Mouse (Mus musculus) liver, embryonic 14.5 days (tissue): Measurements from ENCODE around the gene Copz2. TPM values are rescaled to one million over a fixed set of nuclear protein-coding genes. Genes with fewer than 3 reads are reported as not detected.

Experiments
- ATAC-seq: fragments of 200-750 bp; cut with Nextera tagmentation; 2 replicates; pipeline ENCODE4 v1.8.0; 2017; ENCODE audit warnings: moderate number of reproducible peaks, mild to moderate bottlenecking, moderate library complexity; ENCODE audit not compliant: insufficient read depth
- DNase-seq, 3 experiments: peaks; one replicate each; pipeline ENCODE4 v3.0.0-alpha.2; 2012 to 2013; ENCODE audit warnings: low read depth in 3 of 3, low spot score in 3 of 3
- H3K27ac ChIP-seq: fragments of 300-500 bp; sonication (generic); 2 replicates; pipeline ENCODE4 v1.5.1; 2014; ENCODE audit warnings: moderate library complexity, mild to moderate bottlenecking, control low read depth, inconsistent platforms
- H3K27me3 ChIP-seq: fragments of 300-500 bp; sonication (generic); 2 replicates; pipeline ENCODE4 v1.6.1; 2014; ENCODE audit warnings: mild to moderate bottlenecking, low read length, moderate library complexity; ENCODE audit not compliant: control insufficient read depth, insufficient read depth
- H3K36me3 ChIP-seq: fragments of 300-500 bp; sonication (generic); replicated peaks from 2 replicates; pipeline ENCODE4 v1.6.1; 2014; ENCODE audit warnings: low read depth; ENCODE audit not compliant: control insufficient read depth, insufficient read depth
- H3K4me1 ChIP-seq, 2 experiments: fragments of 200-500 bp in 1 of 2; fragments of 300-500 bp in 1 of 2; sonication (generic) in 1 of 2; replicated peaks; 2 replicates each; pipeline ENCODE4 v1.6.1; 2012 to 2014; ENCODE audit warnings: antibody characterized with exemption in 1 of 2, inconsistent platforms in 1 of 2, low read length in 1 of 2; ENCODE audit not compliant: control insufficient read depth in 2 of 2, insufficient read depth in 2 of 2
- H3K4me2 ChIP-seq: fragments of 300-500 bp; sonication (generic); 2 replicates; pipeline ENCODE4 v1.6.1; 2014; ENCODE audit warnings: low read depth, mild to moderate bottlenecking, control low read depth, moderate library complexity
- H3K4me3 ChIP-seq, 2 experiments: fragments of 200-500 bp in 1 of 2; fragments of 300-500 bp in 1 of 2; sonication (generic) in 1 of 2; 2 replicates each; pipeline ENCODE4 v1.5.1; 2012 to 2014; ENCODE audit warnings: low read depth in 2 of 2, low read length in 2 of 2, mild to moderate bottlenecking in 2 of 2, control low read depth in 1 of 2, inconsistent platforms in 1 of 2, moderate library complexity in 1 of 2; ENCODE audit not compliant: insufficient read depth in 1 of 2
- H3K9ac ChIP-seq: fragments of 300-500 bp; sonication (generic); replicated peaks from 2 replicates; pipeline ENCODE4 v1.6.1; 2014; ENCODE audit warnings: mild to moderate bottlenecking, control low read depth, moderate library complexity
- H3K9me3 ChIP-seq: fragments of 300-500 bp; sonication (generic); 2 replicates; pipeline ENCODE4 v1.6.1; 2016; ENCODE audit warnings: low read length, mixed read lengths; ENCODE audit not compliant: control insufficient read depth
- CTCF ChIP-seq: IDR thresholded peaks from 2 replicates; pipeline ENCODE4 v1.5.1; 2016; ENCODE audit warnings: antibody characterized with exemption, low read depth, control low read depth
- EP300 ChIP-seq: IDR thresholded peaks from 2 replicates; pipeline ENCODE4 v1.6.1; 2016; ENCODE audit warnings: antibody characterized with exemption, low read depth
- WGBS: fragments of 180-500 bp; shearing (Covaris S2); extraction: QIAGEN DNeasy Blood & Tissue Kit; methylation state at CpG from one replicate; pipeline ENCODE4 v1.1.7; 2014; ENCODE audit not compliant: insufficient replicate concordance; 5-methylcytosine and 5-hydroxymethylcytosine counted together
- polyA plus RNA-seq, 2 experiments: library from polyadenylated mRNA; depleted of rRNA in 1 of 2; stranded (reverse) in 1 of 2; unstranded in 1 of 2; fragments of >200 nt; fragmentation: Nextera tagmentation in 1 of 2; extraction: Ambion mirVana in 1 of 2; gene quantifications; 2 replicates each; pipeline versions ENCODE4 v1.2.1 to v1.2.3; 2012 to 2014

Gene Copz2
- polyA plus RNA-seq, 2 experiments, result 8.7 to 18.8 TPM

DNA sequence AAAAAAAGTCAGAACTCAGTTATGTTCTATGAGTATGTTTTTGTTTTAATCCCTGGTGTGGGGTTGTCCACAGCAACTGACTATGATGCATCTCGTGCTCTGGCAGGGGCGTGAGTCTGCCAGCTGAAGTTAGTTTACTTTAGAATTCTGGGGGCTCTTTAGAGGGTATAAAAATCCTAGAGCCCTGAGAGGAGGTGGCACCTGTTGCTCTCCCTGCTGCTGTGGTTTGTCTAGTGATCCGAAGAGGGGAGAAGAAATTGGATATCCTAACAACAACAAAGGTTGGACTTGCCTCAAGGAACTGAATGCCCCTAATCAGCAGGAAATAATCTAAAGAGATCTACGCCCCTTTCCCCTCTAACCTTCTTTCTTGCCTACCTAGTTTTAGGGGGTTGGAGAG is 11.3 kb upstream of the Copz2 start:
- no peak for ATAC-seq
- no peaks in the 10 kb centered on the region for H3K4me1 ChIP-seq
- no peak for TF ChIP-seq CTCF
- no peak for TF ChIP-seq EP300
- H3K9me3 ChIP-seq, result no peaks in the 10 kb centered on the region
- no peak overlapping the region for H3K4me2 ChIP-seq
- no peak overlapping the region for H3K4me3 ChIP-seq
- DNase-seq, result no peak
- H3K36me3 ChIP-seq, result no peaks in the 10 kb centered on the region
- no peaks in the 10 kb centered on the region for H3K27me3 ChIP-seq
- 50% methylated on average over 4 of the region's 4 CpGs for WGBS
- H3K9ac ChIP-seq, result no peak overlapping the region
- H3K27ac ChIP-seq, result no peak overlapping the region

DNA sequence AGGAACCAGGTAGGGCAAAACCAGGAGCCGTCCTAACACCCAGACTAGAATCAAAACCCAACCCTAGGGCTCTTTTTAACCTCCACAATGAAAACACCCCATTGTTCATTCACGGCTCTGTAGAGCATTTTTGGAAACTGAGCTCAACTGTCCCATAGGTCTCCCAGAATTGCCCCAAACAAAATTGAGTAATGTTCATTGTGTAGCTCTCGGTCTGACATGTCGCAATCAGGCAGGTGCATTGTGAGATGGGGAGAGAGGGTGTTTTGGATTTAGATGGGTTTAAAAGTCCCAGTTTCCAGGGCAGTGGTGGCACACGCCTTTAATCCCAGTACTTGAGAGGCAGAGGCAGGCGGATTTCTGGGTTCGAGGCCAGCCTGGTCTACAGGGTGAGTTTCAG is 10.2 kb upstream of the Copz2 start:
- WGBS, result 54% methylated on average over 7 of the region's 7 CpGs
- Histone ChIP-seq H3K4me3 (no peak overlapping the region), H3K4me2 (no peak overlapping the region), H3K9me3 (no peaks in the 10 kb centered on the region), H3K36me3 (no peaks in the 10 kb centered on the region), H3K4me1 (no peaks in the 10 kb centered on the region), H3K27ac (no peak overlapping the region), H3K27me3 (no peaks in the 10 kb centered on the region), H3K9ac (no peak overlapping the region)
- TF ChIP-seq EP300, result no peak
- ATAC-seq (no peak), DNase-seq (no peak)

DNA sequence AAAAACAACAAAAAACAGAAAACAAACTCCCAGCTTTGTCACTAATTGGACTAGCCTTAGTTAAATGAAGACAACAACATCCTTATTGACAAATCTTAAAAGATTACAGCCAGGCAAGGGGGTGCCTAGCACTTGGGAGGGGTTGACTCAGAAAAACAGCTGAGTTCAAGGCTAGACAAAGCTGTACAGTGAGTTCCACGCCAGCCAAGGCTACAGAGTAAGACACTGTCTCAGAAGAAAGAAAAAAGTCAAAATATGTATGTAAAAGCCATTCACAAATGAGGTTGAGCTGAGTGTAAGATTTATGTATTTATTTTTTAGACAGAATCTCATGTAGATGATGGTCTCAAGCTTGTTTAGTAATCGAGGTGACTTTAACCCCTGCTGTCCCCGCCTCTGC is 9.8 kb upstream of the Copz2 start:
- ATAC-seq (no peak), DNase-seq (no peak)
- H3K4me2 ChIP-seq, result no peak overlapping the region
- H3K4me3 ChIP-seq, result no peak overlapping the region
- no peaks in the 10 kb centered on the region for H3K4me1 ChIP-seq
- H3K9ac ChIP-seq, result no peak overlapping the region
- no peak overlapping the region for H3K27ac ChIP-seq
- WGBS, result 54% methylated on average over 3 of the region's 3 CpGs
- H3K27me3 ChIP-seq, result no peaks in the 10 kb centered on the region
- H3K9me3 ChIP-seq, result no peaks in the 10 kb centered on the region
- H3K36me3 ChIP-seq, result no peaks in the 10 kb centered on the region
- no peak for TF ChIP-seq EP300
- TF ChIP-seq CTCF, result no peak

DNA sequence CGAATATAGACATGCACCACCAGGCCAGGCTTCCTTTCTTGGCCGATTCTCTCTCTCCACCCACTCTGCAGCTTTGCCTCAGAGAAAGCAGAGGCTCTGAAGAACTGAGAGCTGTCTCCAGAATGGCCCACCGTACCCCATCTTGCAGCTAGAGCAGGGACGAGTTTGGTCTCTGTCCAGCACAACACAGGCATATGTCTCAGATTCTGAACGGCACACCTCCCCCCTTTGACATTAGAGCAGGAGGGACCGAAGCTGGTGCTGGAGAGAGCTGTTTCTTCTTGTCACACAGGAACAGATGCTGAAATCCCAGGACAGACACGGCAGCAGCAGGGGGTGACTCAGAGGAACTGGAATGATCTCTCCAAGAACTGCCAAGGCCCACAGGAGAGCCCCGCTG is 9.4 kb upstream of the Copz2 start:
- no peak for ATAC-seq
- H3K9ac ChIP-seq, result no peak overlapping the region
- 52% methylated on average over 8 of the region's 8 CpGs for WGBS

DNA sequence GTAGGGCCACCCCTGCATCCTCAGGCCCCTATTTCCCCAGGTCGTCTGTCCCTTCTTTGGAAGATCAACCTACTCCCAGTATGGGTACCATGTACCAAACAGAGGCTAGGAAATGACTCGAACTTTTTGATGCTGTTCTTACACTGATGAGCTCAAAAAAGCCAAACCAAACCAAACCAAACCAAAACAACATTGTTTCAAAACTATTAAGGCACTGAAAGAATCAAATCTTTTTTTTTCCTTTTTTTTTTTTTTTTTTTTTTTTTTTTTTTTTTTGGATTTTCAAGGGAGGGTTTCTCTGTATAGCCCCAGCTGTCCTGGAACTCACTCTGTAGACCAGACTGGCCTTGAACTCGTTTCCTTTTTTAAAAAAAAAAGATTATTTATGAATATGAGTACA is 6.0 kb upstream of the Copz2 start:
- no peaks in the 10 kb centered on the region for H3K36me3 ChIP-seq
- no peak for ATAC-seq
- no peak for DNase-seq
- H3K4me3 ChIP-seq, result no peak overlapping the region
- H3K9ac ChIP-seq, result no peak overlapping the region
- no peaks in the 10 kb centered on the region for H3K27me3 ChIP-seq
- 38% methylated on average over 3 of the region's 3 CpGs for WGBS
- TF ChIP-seq EP300, result no peak
- TF ChIP-seq CTCF, result no peak
- no peaks in the 10 kb centered on the region for H3K4me1 ChIP-seq
- no peak overlapping the region for H3K27ac ChIP-seq
- H3K4me2 ChIP-seq, result no peak overlapping the region
- no peaks in the 10 kb centered on the region for H3K9me3 ChIP-seq

More for the DNA sequence above, 9.4 kb upstream of the Copz2 start:
- H3K27me3 ChIP-seq, result no peaks in the 10 kb centered on the region
- H3K9me3 ChIP-seq, result no peaks in the 10 kb centered on the region
- H3K4me2 ChIP-seq, result no peak overlapping the region
- DNase-seq, result no peak
- TF ChIP-seq EP300, result no peak
- H3K36me3 ChIP-seq, result no peaks in the 10 kb centered on the region
- no peak overlapping the region for H3K27ac ChIP-seq
- H3K4me3 ChIP-seq, result no peak overlapping the region
- no peaks in the 10 kb centered on the region for H3K4me1 ChIP-seq

DNA sequence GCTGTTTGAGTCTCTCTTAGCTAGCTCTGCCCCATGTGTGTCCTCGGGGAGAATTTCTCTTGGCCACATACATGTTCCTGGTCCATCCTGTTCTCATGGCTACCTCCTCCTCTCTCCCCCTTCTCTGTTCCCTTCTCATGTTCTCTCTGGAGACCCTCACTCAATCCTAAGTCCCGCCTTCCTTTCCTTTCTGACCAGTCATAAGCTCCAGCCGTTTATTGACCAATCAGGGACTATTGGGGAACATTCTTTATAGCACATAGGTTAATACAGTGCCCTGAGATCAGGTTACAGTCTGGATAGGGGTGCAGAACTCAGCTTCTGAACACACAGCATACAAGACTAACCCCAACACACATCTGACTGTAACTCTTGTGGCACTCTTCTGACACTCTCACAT is 2.4 kb upstream of the Copz2 start:
- ATAC-seq, result no peak
- WGBS, result 44% methylated on average over 3 of the region's 3 CpGs

More for the DNA sequence above, 2.4 kb upstream of the Copz2 start:
- DNase-seq, result no peak
- Histone ChIP-seq H3K27me3 (peaks cover 16% of the 10 kb centered on the region), H3K36me3 (no peaks in the 10 kb centered on the region), H3K9ac (no peak overlapping the region), H3K4me2 (no peak overlapping the region), H3K27ac (no peak overlapping the region), H3K9me3 (no peaks in the 10 kb centered on the region), H3K4me1 (no peaks in the 10 kb centered on the region; a peak in 1 of 4 replicates), H3K4me3 (no peak overlapping the region)
- TF ChIP-seq CTCF, result no peak
- TF ChIP-seq EP300, result no peak
